ENCODE assay signal across 28 mouse cellular contexts in the genomic region with DNA sequence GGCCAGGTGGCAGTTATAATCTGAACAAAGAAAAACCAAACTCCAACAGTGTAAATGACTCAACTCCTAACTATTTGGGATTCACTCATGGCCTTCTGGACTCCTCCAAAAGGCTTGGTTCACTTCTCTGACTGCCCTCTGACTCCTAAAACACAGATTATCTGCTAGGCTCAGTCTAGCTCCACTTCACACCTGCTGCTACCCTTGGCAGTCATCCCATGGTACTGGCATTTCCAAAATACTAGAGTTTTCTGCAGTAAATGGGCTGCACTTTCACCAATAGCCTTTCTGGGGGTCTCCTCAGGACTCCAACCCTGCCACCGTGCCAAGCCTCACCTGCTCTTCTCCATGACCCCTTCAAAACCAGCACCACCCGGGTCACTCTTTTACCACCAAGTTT.
"Had no signal": no experiment of that assay in that cellular context is flagged by ENCODE, and none has a peak within 500 bp of the region (broad histone marks: within the 10 kb centered on the region; RNA-seq: fewer than 3 reads in every experiment).

No protein-coding gene starts in this region.

- DNase-seq: gastrocnemius, adult 2 months; gastrocnemius, postnatal 10 days; gastrocnemius, postnatal 25 days; heart, adult 18-20 months; heart, postnatal 10 days; heart, postnatal 4 days; kidney, adult 18-20 months; kidney, adult 8-10 months; kidney, postnatal 10 days; kidney, postnatal 25 days; kidney, postnatal 4 days; liver; liver, embryonic 13.5 days; liver, postnatal 0 days had no signal

- H3K27me3 ChIP-seq: heart, embryonic 12.5 days; hindbrain, embryonic 12.5 days; intestine, embryonic 15.5 days; liver, embryonic 13.5 days; liver, embryonic 15.5 days had no signal

- H3K36me3 ChIP-seq: heart, embryonic 10.5 days; heart, embryonic 12.5 days; hindbrain, embryonic 10.5 days; hindbrain, embryonic 12.5 days; intestine, embryonic 15.5 days; limb, embryonic 10.5 days; limb, embryonic 12.5 days; liver, embryonic 13.5 days; liver, embryonic 15.5 days had no signal

- H3K4me2 ChIP-seq: heart, embryonic 12.5 days; hindbrain, embryonic 12.5 days; hindbrain, embryonic 14.5 days; intestine, embryonic 15.5 days; limb, embryonic 12.5 days; liver, embryonic 11.5 days; liver, embryonic 13.5 days; liver, embryonic 15.5 days had no signal

- ATAC-seq: hindbrain, embryonic 16.5 days; inflammation-experienced regulatory T-cells, adult 6 months; intestine, embryonic 15.5 days; intestine, postnatal 0 days; liver, postnatal 0 days had no signal

- H3K4me3 ChIP-seq: gastrocnemius, adult 2 months; heart, embryonic 10.5 days; heart, embryonic 12.5 days; hindbrain, embryonic 10.5 days; hindbrain, embryonic 12.5 days; intestine, embryonic 15.5 days; left cerebral cortex, adult 2 months; limb, embryonic 10.5 days; limb, embryonic 12.5 days; liver, embryonic 13.5 days; liver, embryonic 15.5 days had no signal
